Mouse (Mus musculus) spleen, adult 2 months (tissue): ENCODE measurements around the gene Gm17622.

ENCODE experiments used
- CTCF ChIP-seq: fragments of 200-500 bp; IDR thresholded peaks from 2 replicates; pipeline ENCODE4 v1.5.1; 2011; ENCODE audit warnings: mild to moderate bottlenecking, inconsistent platforms; ENCODE audit not compliant: insufficient read depth, insufficient read length, insufficient replicate concordance; ENCODE audit errors: extremely low read depth
- POLR2A ChIP-seq: fragments of 200-500 bp; IDR thresholded peaks from 2 replicates; pipeline ENCODE4 v1.6.1; 2011; ENCODE audit warnings: low read depth, low read length, inconsistent platforms

GRCm38 (mm10) chr13:96452621-96453020 is 37.9 kb upstream of the Gm17622 start:
- TF ChIP-seq CTCF = no peak
- TF ChIP-seq POLR2A = no peak
